Comparison of ENCODE assay signal across 26 mouse cellular contexts in the genomic region with DNA sequence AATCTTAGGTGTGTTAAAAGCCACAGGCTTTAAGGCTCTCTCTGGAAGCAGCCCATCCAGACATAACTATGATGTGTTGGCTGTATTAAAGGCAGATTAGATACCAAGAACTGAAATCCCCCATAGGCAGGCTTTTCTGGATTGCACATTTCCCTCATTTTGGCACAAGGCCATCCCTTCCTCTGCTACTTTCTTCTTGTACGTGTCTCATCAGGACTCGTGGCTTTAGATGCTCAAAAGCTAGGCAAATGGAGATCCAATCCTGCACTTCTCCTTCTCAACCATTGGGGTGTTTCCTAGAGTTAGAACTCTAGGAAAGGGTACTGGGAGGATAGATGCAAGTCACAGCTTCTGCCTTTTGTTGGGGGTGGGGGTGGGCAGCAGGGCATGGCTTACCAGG.
DNase-seq lines count a peak whose midpoint lies in the region; ATAC-seq and TF ChIP-seq lines count a peak whose summit lies in the region.
"Had no signal": no experiment of that assay in that cellular context is flagged by ENCODE, and none has a peak within 500 bp of the region (broad histone marks: within the 10 kb centered on the region; RNA-seq: fewer than 3 reads in every experiment).

No protein-coding gene starts in this region.

- H3K9ac ChIP-seq in forebrain, embryonic 14.5 days (ENCODE audit: low read length) = no peak overlapping the region
- no peak overlapping the region for H3K9ac ChIP-seq in hindbrain, postnatal 0 days (replicated peaks; ENCODE audit: low read length)
- no peak overlapping the region for H3K9ac ChIP-seq in hindbrain, embryonic 16.5 days (ENCODE audit: low read depth, low read length)
- no peak overlapping the region for H3K9ac ChIP-seq in lung, postnatal 0 days (replicated peaks; ENCODE audit: low read depth)
- H3K9ac ChIP-seq: embryonic facial prominence, embryonic 15.5 days; forebrain, embryonic 12.5 days; heart, embryonic 12.5 days; heart, embryonic 15.5 days; hindbrain, embryonic 12.5 days; hindbrain, embryonic 15.5 days had no signal

- TF ChIP-seq CTCF in hindbrain, postnatal 0 days (IDR thresholded peaks at IDR 0.05; ENCODE audit: low read depth) = no peak
- TF ChIP-seq CTCF in lung, postnatal 0 days (IDR thresholded peaks at IDR 0.05) = no peak
- no peak for TF ChIP-seq CTCF in brain, embryonic 14.5 days (IDR thresholded peaks at IDR 0.05; ENCODE audit: borderline replicate concordance, extremely low read depth, insufficient read depth, insufficient read length)

- no peak for TF ChIP-seq POLR2A in brain, embryonic 14.5 days (IDR thresholded peaks at IDR 0.05; ENCODE audit: borderline replicate concordance, extremely low read depth, insufficient read depth, insufficient read length, poor library complexity, severe bottlenecking)

- H3K27me3 ChIP-seq in forebrain, embryonic 14.5 days (replicated peaks; ENCODE audit: control insufficient read depth, insufficient read depth, low read length) = no peaks in the 10 kb centered on the region
- no peaks in the 10 kb centered on the region for H3K27me3 ChIP-seq in forebrain, embryonic 10.5 days (ENCODE audit: poor library complexity, severe bottlenecking)
- H3K27me3 ChIP-seq in hindbrain, postnatal 0 days (ENCODE audit: insufficient read depth, low read length) = no peaks in the 10 kb centered on the region
- no peaks in the 10 kb centered on the region for H3K27me3 ChIP-seq in hindbrain, embryonic 16.5 days (replicated peaks; ENCODE audit: control insufficient read depth, insufficient read depth, low read length)
- no peaks in the 10 kb centered on the region for H3K27me3 ChIP-seq in lung, postnatal 0 days (replicated peaks; ENCODE audit: insufficient read depth, low read length)
- H3K27me3 ChIP-seq: embryonic facial prominence, embryonic 15.5 days; forebrain, embryonic 12.5 days; heart, embryonic 12.5 days; heart, embryonic 15.5 days; hindbrain, embryonic 12.5 days; hindbrain, embryonic 15.5 days had no signal

- ATAC-seq in forebrain, embryonic 14.5 days = no peak
- no peak for ATAC-seq in hindbrain, postnatal 0 days
- ATAC-seq in hindbrain, embryonic 16.5 days = no peak
- no peak for ATAC-seq in lung, postnatal 0 days
- ATAC-seq: forebrain, embryonic 16.5 days; inflammation-experienced regulatory T-cells, adult 6 months; intestine, embryonic 16.5 days had no signal

- H3K4me3 ChIP-seq in forebrain, embryonic 14.5 days (ENCODE audit: low read depth, low read length) = no peak overlapping the region
- no peak overlapping the region for H3K4me3 ChIP-seq in forebrain, embryonic 10.5 days
- no peak overlapping the region for H3K4me3 ChIP-seq in hindbrain, postnatal 0 days (ENCODE audit: low read length)
- H3K4me3 ChIP-seq in hindbrain, embryonic 16.5 days (ENCODE audit: low read length) = no peak overlapping the region
- H3K4me3 ChIP-seq in lung, postnatal 0 days (ENCODE audit: low read depth, low read length) = no peak overlapping the region
- H3K4me3 ChIP-seq: embryonic facial prominence, embryonic 15.5 days; forebrain, embryonic 12.5 days; heart, embryonic 12.5 days; heart, embryonic 15.5 days; hindbrain, embryonic 12.5 days; hindbrain, embryonic 15.5 days had no signal

- no peaks in the 10 kb centered on the region for H3K36me3 ChIP-seq in forebrain, embryonic 14.5 days (ENCODE audit: control insufficient read depth, insufficient read depth, low read length)
- no peaks in the 10 kb centered on the region for H3K36me3 ChIP-seq in forebrain, embryonic 10.5 days (replicated peaks)
- peaks cover 5% of the 10 kb centered on the region; the same call in 1 of the 2 replicates for H3K36me3 ChIP-seq in hindbrain, postnatal 0 days (ENCODE audit: insufficient read depth, low read length)
- H3K36me3 ChIP-seq in hindbrain, embryonic 16.5 days (ENCODE audit: control insufficient read depth, insufficient read depth, low read length) = no peaks in the 10 kb centered on the region
- H3K36me3 ChIP-seq in lung, postnatal 0 days (ENCODE audit: insufficient read depth, low read length) = no peaks in the 10 kb centered on the region
- H3K36me3 ChIP-seq: embryonic facial prominence, embryonic 15.5 days; forebrain, embryonic 12.5 days; heart, embryonic 12.5 days; heart, embryonic 15.5 days; hindbrain, embryonic 12.5 days; hindbrain, embryonic 15.5 days had no signal

- WGBS in forebrain, embryonic 14.5 days = 67% methylated on average over 2 of the region's 2 CpGs
- WGBS in forebrain, embryonic 10.5 days = 88% methylated on average over 2 of the region's 2 CpGs
- WGBS in hindbrain, postnatal 0 days = 55% methylated on average over 2 of the region's 2 CpGs
- 46% methylated on average over 2 of the region's 2 CpGs for WGBS in hindbrain, embryonic 16.5 days
- WGBS in lung, postnatal 0 days = 23% methylated on average over 2 of the region's 2 CpGs

- H3K4me1 ChIP-seq in forebrain, embryonic 14.5 days (ENCODE audit: control insufficient read depth, insufficient read depth, low read length) = no peaks in the 10 kb centered on the region
- no peaks in the 10 kb centered on the region for H3K4me1 ChIP-seq in forebrain, embryonic 10.5 days
- H3K4me1 ChIP-seq in hindbrain, postnatal 0 days (ENCODE audit: insufficient read depth, low read length) = no peaks in the 10 kb centered on the region
- no peaks in the 10 kb centered on the region for H3K4me1 ChIP-seq in hindbrain, embryonic 16.5 days (ENCODE audit: control insufficient read depth, insufficient read depth, low read depth, low read length)
- H3K4me1 ChIP-seq in lung, postnatal 0 days (ENCODE audit: insufficient read depth, low read depth, low read length) = no peaks in the 10 kb centered on the region
- H3K4me1 ChIP-seq: forebrain, embryonic 12.5 days; heart, embryonic 12.5 days; heart, embryonic 15.5 days; hindbrain, embryonic 12.5 days; hindbrain, embryonic 15.5 days had no signal

- no peak overlapping the region for H3K27ac ChIP-seq in forebrain, embryonic 14.5 days (ENCODE audit: low read depth, low read length)
- no peak overlapping the region for H3K27ac ChIP-seq in forebrain, embryonic 10.5 days
- no peak overlapping the region for H3K27ac ChIP-seq in hindbrain, postnatal 0 days
- no peak overlapping the region for H3K27ac ChIP-seq in hindbrain, embryonic 16.5 days (ENCODE audit: low read depth, low read length)
- H3K27ac ChIP-seq in lung, postnatal 0 days (ENCODE audit: low read length) = no peak overlapping the region
- H3K27ac ChIP-seq: embryonic facial prominence, embryonic 15.5 days; forebrain, embryonic 12.5 days; heart, embryonic 15.5 days; hindbrain, embryonic 12.5 days; hindbrain, embryonic 15.5 days had no signal

- no peak overlapping the region for H3K4me2 ChIP-seq in forebrain, embryonic 14.5 days (ENCODE audit: low read length)
- H3K4me2 ChIP-seq in hindbrain, postnatal 0 days (ENCODE audit: low read depth, low read length) = no peak overlapping the region
- H3K4me2 ChIP-seq in hindbrain, embryonic 16.5 days (ENCODE audit: low read length) = no peak overlapping the region
- no peak overlapping the region for H3K4me2 ChIP-seq in lung, postnatal 0 days (replicated peaks; ENCODE audit: low read depth, low read length)
- H3K4me2 ChIP-seq: embryonic facial prominence, embryonic 15.5 days; forebrain, embryonic 12.5 days; heart, embryonic 12.5 days; heart, embryonic 15.5 days; hindbrain, embryonic 12.5 days; hindbrain, embryonic 15.5 days had no signal

- no peak for TF ChIP-seq EP300 in lung, postnatal 0 days (IDR thresholded peaks at IDR 0.05)

- no peaks in the 10 kb centered on the region for H3K9me3 ChIP-seq in forebrain, embryonic 14.5 days (replicated peaks; ENCODE audit: control insufficient read depth, low read length)
- H3K9me3 ChIP-seq in forebrain, embryonic 10.5 days = no peaks in the 10 kb centered on the region
- H3K9me3 ChIP-seq in hindbrain, postnatal 0 days (ENCODE audit: low read length) = no peaks in the 10 kb centered on the region
- no peaks in the 10 kb centered on the region for H3K9me3 ChIP-seq in hindbrain, embryonic 16.5 days (ENCODE audit: control insufficient read depth, low read length)
- H3K9me3 ChIP-seq in lung, postnatal 0 days (ENCODE audit: low read length) = no peaks in the 10 kb centered on the region
- H3K9me3 ChIP-seq: embryonic facial prominence, embryonic 15.5 days; forebrain, embryonic 12.5 days; heart, embryonic 12.5 days; heart, embryonic 15.5 days; hindbrain, embryonic 12.5 days; hindbrain, embryonic 15.5 days had no signal

- peak; percentile 20 for DNase-seq in forebrain, embryonic 14.5 days (ENCODE audit: low spot score)
- DNase-seq in forebrain, embryonic 10.5 days (ENCODE audit: extremely low spot score, low spot score) = no peak
- DNase-seq in hindbrain, postnatal 0 days (ENCODE audit: low spot score) = peak; percentile 20
- DNase-seq in lung, postnatal 0 days (ENCODE audit: low spot score) = peak; percentile 6
- no peak for DNase-seq in lung, adult 18-20 months
- DNase-seq in brain, embryonic 14.5 days (ENCODE audit: low read depth) = peak; percentile 48
- DNase-seq: adrenal gland, adult 2 months; adrenal gland, postnatal 14 days; B cell, adult 2 months; cerebellum, adult 11-12 months; cerebellum, adult 8-10 months; cerebellum, postnatal 36 days; embryo, embryonic 11 days; gastrocnemius, postnatal 10 days; gastrocnemius, postnatal 36 days; heart, postnatal 14 days had no signal

Comparison
In these comparisons a context has a peak if more than half of its experiments do, and no peak if none do; other contexts are left out.
1. DNase-seq: peak in forebrain, embryonic 14.5 days (single experiment), hindbrain, postnatal 0 days (single experiment), lung, postnatal 0 days (single experiment) and brain, embryonic 14.5 days (single experiment); none in forebrain, embryonic 10.5 days (single experiment) and lung, adult 18-20 months (0 of 2).